Mouse (Mus musculus): ENCODE measurements at regions not wholly inside any gene's neighbourhood (a gene's known extent, or its start where the extent isn't known, plus 50 kb on each side); places are given as distances from the start of the nearest gene placed in this dataset.
"Not testable (repeated sequence)": the region's sequence is repeated elsewhere in the genome, so short reads cannot be mapped to it uniquely, and the experiment has no call there.

GRCm38 (mm10) chr4:51127813-51128212 is 88.7 kb upstream of the Cylc2 start:
- peak in 1 of 2 experiments; percentile 22 for DNase-seq (ENCODE audit: extremely low spot score in 1 of 2, low spot score in 1 of 2)

DNA sequence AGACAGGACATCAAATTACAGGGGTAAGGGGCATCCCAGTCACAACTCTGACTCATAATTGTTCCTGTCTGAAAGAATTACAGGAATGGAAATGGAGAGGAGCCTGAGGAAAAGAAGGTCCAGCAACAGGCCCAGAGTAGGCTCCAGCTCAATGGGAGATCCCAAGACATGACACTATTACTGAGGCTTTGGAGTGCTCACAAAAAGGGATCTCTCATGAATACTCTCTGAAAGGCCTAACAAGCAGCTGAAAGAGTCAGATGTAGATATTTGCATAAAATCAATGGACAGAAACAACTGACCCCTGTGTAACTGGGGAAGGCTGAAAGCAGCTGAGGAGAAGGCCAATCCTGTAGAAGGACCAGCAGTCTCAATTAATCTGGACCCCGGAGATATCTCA is 84.6 kb upstream of the Cylc2 start:
- not testable (repeated sequence) for DNase-seq (ENCODE audit: extremely low spot score in 1 of 2, low spot score in 1 of 2)

GRCm38 (mm10) chr4:51152973-51153372 is 63.5 kb upstream of the Cylc2 start:
- peak in 1 of 2 experiments; percentile 2 for DNase-seq (ENCODE audit: extremely low spot score in 1 of 2, low spot score in 1 of 2)

GRCm38 (mm10) chr4:51153539-51153938 is 62.9 kb upstream of the Cylc2 start:
- peak in 1 of 2 experiments; percentile 5 for DNase-seq (ENCODE audit: extremely low spot score in 1 of 2, low spot score in 1 of 2)
